Mouse (Mus musculus): ENCODE data around the gene Ypel1.

GRCm38 (mm10) chr16:17052087-17052486 lies 17.4 kb upstream of the Ypel1 start:
- TF ChIP-seq CTCF (IDR thresholded peaks at IDR 0.05; ENCODE audit: borderline replicate concordance, insufficient read depth, low read length) = no peak
- TF ChIP-seq POLR2A (IDR thresholded peaks at IDR 0.05; ENCODE audit: low read depth, low read length) = no peak

Measured in embryonic fibroblast, embryonic 13.5 days (primary cell).